Mouse (Mus musculus) splenic B cell, adult 2 months (primary cell): ENCODE results near the gene Med9.
A peak's percentile ranks its signal among the peaks of the same experiment; 100 is the strongest.

Experiments
- DNase-seq: peaks from one replicate; pipeline ENCODE4 v3.0.0-alpha.2; 2011; ENCODE audit warnings: low read depth, low spot score
- H3K27me3 ChIP-seq: 2 replicates; pipeline ENCODE4 v1.6.1; 2012; ENCODE audit warnings: mild to moderate bottlenecking, low read length, moderate library complexity, mixed read lengths; ENCODE audit not compliant: control insufficient read depth, poor library complexity, insufficient read depth, severe bottlenecking
- H3K36me3 ChIP-seq: 2 replicates; pipeline ENCODE4 v1.6.1; 2012; ENCODE audit warnings: mild to moderate bottlenecking, low read length, moderate library complexity, mixed read lengths; ENCODE audit not compliant: control insufficient read depth, poor library complexity, insufficient read depth, severe bottlenecking

Gene Med9

DNA sequence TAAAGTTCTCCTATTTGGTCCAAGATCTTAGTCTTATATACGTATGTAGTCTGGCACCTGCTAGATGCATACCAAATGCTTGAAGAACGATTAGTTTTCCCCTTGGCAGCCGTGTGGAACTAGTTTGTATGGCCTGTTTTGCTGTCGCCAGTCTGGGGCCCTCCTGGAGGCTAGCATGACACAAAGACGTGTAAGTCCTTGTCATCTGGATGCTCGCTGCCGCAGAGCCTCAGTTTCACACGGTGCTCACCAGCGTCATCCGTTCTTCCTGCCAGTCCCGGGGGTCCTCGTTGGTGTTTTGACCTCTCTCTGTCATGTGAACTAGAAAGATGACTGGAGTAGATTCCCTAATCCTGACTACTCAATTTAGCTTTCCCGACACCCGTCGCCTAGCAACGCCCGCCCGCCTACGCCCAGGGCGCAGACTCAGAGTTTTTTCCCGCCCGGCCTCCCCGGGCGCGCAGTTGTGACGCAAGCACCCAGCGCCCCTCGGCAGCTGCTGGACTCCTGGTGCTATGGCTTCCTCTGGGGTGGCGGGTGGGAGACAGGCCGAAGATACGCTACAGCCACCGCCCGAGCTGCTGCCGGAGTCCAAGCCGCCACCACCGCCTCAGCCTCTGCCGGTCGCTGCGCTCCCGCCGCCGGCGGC is at the start of gene Med9:
Gene Med9, plus strand, starts transcription at position 455 of the 649 bp plus-strand sequence.
- H3K36me3 ChIP-seq: no peaks in the 10 kb centered on the region
- DNase-seq: peak; percentile 86
- no peaks in the 10 kb centered on the region for H3K27me3 ChIP-seq

GRCm38 (mm10) chr11:59899711-59900685 is 48.0 kb upstream of the Med9 start:
- DNase-seq: peak; percentile 22
- H3K27me3 ChIP-seq: no peaks in the 10 kb centered on the region
- H3K36me3 ChIP-seq: no peaks in the 10 kb centered on the region

GRCm38 (mm10) chr11:59900995-59901394 is 47.0 kb upstream of the Med9 start:
- Histone ChIP-seq H3K27me3 (no peaks in the 10 kb centered on the region), H3K36me3 (no peaks in the 10 kb centered on the region)
- no peak for DNase-seq

DNA sequence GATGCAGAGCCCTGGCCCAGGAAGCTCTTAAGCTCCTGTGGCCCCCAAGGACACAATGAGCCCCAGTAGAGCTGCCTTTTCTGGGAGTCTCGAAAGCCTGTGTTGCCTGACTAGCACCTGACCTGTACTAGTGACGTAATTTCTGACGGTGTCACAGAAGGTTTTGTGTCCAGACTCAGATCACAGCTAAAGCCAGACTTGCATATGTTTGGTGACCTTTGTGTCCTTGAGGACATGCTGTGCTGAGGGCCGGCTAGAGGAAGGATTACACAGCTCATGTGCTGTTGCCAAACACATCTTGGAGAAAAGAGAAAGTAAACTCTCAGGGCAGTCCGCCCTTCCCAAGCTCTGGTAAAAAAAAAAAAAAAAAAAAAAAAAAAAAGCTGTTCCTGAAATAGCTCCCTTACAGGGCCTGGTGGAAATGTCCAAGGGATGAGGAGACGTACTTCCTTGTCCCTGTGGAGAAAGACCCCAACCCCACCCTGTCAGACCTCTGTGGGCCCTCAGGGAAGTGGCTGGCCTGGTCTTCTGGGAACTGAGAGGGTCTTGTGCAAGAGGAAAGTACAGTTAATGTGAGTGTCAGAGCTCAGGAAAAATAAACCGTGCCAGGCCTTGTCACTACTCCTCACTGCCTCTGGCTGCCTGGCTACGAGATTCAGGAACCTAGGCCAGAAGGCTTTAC is 45.8 kb upstream of the Med9 start:
- Histone ChIP-seq H3K27me3 (no peaks in the 10 kb centered on the region), H3K36me3 (no peaks in the 10 kb centered on the region)
- DNase-seq: no peak

DNA sequence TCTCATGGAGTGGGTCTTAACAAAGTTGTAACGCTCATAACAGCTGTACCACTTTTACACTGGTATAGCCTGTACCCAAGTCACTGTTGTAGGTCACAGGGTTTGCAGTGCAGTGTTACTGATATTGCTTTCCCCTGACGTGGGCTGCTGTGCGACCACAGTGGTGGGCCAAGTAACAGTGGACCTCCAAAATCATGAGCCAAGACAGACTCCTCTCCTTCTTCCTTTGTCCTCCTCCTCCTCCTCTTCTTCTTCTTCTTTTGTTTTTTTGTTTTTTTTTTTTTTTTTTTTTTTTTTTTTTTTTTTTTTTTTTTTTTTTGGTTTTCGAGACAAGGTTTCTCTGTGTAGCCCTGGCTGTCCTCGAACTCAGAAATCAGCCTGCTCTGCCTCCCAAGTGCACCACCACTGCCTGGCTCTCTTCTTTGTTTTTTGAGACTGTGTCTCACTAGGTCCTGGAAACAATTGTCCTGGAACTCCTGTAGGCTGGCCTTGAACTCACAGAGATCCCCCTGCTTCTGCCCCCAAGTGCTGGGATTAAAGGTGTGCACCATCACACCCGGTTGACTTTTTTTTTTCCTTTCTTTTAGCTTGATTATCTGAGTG is 41.4 kb upstream of the Med9 start:
- no peaks in the 10 kb centered on the region for H3K27me3 ChIP-seq
- no peaks in the 10 kb centered on the region for H3K36me3 ChIP-seq
- DNase-seq: no peak

- no peaks in the 10 kb centered on the region for H3K27me3 ChIP-seq
Measured at GRCm38 (mm10) chr11:59908446-59908845, 39.6 kb upstream of the Med9 start.

DNA sequence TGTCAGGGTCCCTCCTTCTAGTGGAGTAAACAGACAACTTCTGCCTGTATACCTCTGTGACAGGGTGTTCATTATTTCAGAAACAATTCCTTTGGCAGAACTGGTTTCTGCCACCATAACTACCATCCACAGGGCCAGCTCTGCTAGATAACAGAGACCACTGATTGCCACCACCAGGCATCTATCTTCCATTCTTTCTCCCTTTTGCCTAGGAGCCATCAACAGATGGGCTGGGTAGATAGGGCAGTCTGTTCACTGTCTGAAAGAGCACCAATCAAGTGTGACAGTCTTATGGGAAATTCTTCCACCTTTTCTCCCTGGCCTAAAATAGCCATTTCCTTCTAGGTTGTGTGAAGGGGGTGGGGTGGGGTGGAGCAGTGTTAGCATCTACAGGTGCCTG is 37.4 kb upstream of the Med9 start:
- Histone ChIP-seq H3K27me3 (no peaks in the 10 kb centered on the region), H3K36me3 (no peaks in the 10 kb centered on the region)
- no peak for DNase-seq

More at GRCm38 (mm10) chr11:59908446-59908845, 39.6 kb upstream of the Med9 start:
- no peaks in the 10 kb centered on the region for H3K36me3 ChIP-seq
- no peak for DNase-seq

GRCm38 (mm10) chr11:59911523-59911922 is 36.5 kb upstream of the Med9 start:
- H3K36me3 ChIP-seq: no peaks in the 10 kb centered on the region
- no peaks in the 10 kb centered on the region for H3K27me3 ChIP-seq
- DNase-seq: no peak

DNA sequence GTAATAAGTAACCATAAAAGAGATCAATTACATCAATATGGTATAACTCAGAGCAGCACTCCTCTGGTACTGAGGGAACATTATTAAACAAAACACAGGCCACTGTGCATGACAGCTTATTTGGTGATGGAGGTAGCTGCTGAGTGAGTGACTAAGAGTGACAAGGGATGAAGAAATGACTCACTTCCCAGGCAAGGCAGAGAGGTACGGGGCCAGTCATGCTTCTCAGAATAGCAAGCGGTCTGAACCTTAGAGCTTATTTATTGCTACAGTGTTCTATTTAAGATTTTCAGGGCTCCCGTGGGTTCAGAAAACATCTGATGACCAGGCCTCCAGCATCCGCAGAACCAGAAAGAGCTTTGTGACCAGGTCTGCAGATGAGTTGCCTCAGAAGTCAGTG is 34.3 kb upstream of the Med9 start:
- H3K36me3 ChIP-seq: no peaks in the 10 kb centered on the region
- no peak for DNase-seq
- H3K27me3 ChIP-seq: no peaks in the 10 kb centered on the region

- H3K27me3 ChIP-seq: no peaks in the 10 kb centered on the region
- H3K36me3 ChIP-seq: no peaks in the 10 kb centered on the region
- no peak for DNase-seq
Measured at GRCm38 (mm10) chr11:59918014-59918413, 30.0 kb upstream of the Med9 start.

DNA sequence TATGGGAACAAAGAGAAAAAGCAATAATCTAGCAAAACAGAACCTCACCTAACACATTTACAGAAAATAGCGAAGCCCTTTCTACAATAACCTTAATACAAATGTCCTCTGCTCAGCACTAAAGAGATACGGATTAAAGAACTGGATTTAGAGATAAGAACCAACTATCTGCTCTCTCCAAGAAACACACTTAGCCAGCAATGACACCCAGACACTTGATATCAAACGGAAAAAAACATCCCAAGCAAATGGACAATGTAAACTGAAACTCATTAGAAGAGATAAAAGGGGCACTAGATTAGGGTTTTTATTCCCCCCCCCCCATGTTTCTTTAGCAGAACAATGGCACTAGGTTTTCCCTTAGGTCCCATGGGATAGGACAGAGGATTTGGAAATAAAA is 28.6 kb upstream of the Med9 start:
- no peak for DNase-seq
- Histone ChIP-seq H3K27me3 (no peaks in the 10 kb centered on the region), H3K36me3 (no peaks in the 10 kb centered on the region)

DNA sequence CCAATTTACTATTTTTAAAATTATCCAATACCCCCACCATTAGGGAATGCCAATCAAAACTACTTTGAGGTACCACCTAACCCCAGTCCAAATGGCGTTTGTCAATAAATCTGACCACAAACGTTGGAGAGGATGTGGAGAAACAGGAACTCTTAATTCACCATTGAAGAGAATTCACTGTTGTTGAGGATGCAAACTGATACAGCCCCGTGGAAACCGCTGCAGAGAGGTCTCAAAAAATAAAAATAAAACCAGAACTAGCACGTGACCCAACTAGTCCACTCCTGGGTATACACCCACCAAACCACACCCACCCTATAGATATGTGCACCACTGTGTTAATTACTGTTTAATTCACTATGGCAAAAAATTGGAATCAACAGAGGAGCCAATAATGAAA is 27.7 kb upstream of the Med9 start:
- DNase-seq: no peak
- no peaks in the 10 kb centered on the region for H3K27me3 ChIP-seq
- H3K36me3 ChIP-seq: no peaks in the 10 kb centered on the region

GRCm38 (mm10) chr11:59921265-59921664 is 26.7 kb upstream of the Med9 start:
- DNase-seq: no peak
- H3K27me3 ChIP-seq: no peaks in the 10 kb centered on the region
- no peaks in the 10 kb centered on the region for H3K36me3 ChIP-seq

DNA sequence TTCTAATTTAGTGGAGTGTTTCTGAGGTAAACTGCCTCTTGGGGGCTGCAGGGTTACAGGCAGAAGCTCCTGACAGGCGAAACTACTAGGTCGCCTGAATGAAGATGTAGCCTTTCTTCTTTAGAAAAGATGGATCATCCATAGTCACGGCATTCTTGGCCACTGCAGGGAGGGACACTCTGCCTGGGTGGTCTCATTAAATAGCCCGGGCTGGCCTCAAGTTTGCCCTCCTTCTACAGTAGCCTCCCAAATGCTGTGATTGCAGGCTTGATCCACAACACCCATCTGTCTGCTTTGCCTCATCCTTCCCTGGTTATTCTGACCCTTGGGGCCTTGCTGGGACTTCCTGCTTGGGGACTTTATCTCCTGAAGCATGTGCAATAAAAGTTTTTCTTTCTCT is 18.0 kb upstream of the Med9 start:
- no peaks in the 10 kb centered on the region for H3K36me3 ChIP-seq
- H3K27me3 ChIP-seq: peaks cover 1% of the 10 kb centered on the region; the same call in 1 of the 2 replicates
- no peak for DNase-seq
